Mouse (Mus musculus): ENCODE data around the gene Col11a2.
"Not testable (repeated sequence)": the region's sequence is repeated elsewhere in the genome, so short reads cannot be mapped to it uniquely, and the experiment has no call there.

DNA sequence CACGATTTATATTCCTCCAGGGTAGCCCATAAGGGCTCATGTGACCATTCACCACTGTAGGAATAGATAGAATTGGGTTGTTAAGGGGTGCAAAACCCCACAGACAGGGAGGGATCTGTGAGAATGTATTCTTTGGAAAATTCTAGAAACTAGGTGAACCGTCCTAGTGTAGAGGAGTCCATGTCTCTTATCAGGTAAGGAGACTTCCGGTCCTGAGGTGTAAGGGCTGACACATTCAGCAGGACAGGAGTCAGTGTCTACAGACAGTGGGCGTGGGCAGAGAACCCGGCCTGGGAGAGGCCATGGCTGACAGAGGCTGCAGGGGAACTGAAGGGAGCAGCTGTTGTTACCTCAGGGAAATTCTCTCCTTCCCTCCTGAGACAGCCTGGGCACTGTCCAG lies 40.5 kb upstream of the Col11a2 start:
- TF ChIP-seq CTCF (IDR thresholded peaks at IDR 0.05; ENCODE audit: borderline replicate concordance, insufficient read depth, low read depth, low read length); POLR2A (IDR thresholded peaks at IDR 0.05; ENCODE audit: borderline replicate concordance, insufficient read depth, low read length): not testable (repeated sequence)
